Mouse (Mus musculus): ENCODE data around the gene Rab24.

GRCm38 (mm10) chr13:55329683-55330566 lies 8.2 kb upstream of the Rab24 start, which contains the start of gene Mxd3:
- TF ChIP-seq CTCF (IDR thresholded peaks at IDR 0.05; ENCODE audit: low read depth) (no peak), EP300 (IDR thresholded peaks at IDR 0.05; ENCODE audit: low read depth) (no peak)

Data from liver, postnatal 0 days (tissue).